Mouse (Mus musculus): ENCODE results near the gene Cdhr3. TPM values are rescaled to one million over a fixed set of nuclear protein-coding genes. Genes with fewer than 3 reads are reported as not detected.

The Cdhr3 gene
- polyA plus RNA-seq, 2 experiments = 0.32 to 1.5 TPM

GRCm38 (mm10) chr12:32995081-32995834 lies 97.4 kb downstream of the Cdhr3 start:
- H3K9me3 ChIP-seq (ENCODE audit: control insufficient read depth, low read length) = no peaks in the 10 kb centered on the region
- WGBS = 74% methylated on average over 4 of the region's 4 CpGs
- H3K36me3 ChIP-seq (ENCODE audit: control insufficient read depth, insufficient read depth, low read length) = no peaks in the 10 kb centered on the region
- H3K27me3 ChIP-seq (ENCODE audit: control insufficient read depth, insufficient read depth, low read length) = no peaks in the 10 kb centered on the region
- DNase-seq (ENCODE audit: low spot score) (peak; percentile 6), ATAC-seq (ENCODE audit: low FRiP score, low read depth) (no peak)
- H3K4me2 ChIP-seq (replicated peaks; ENCODE audit: low read depth, low read length, severe bottlenecking) = no peak overlapping the region
- no peak for TF ChIP-seq POLR2A (IDR thresholded peaks at IDR 0.05; ENCODE audit: borderline replicate concordance, extremely low read depth, insufficient read depth, insufficient read length)
- H3K27ac ChIP-seq (replicated peaks; ENCODE audit: low read depth, low read length) = no peak overlapping the region
- H3K4me1 ChIP-seq (ENCODE audit: control insufficient read depth, insufficient read depth, low read length) = 0 out of 2 replicates have a peak, but pooled peaks cover 3% of the 10 kb centered on the region
- no peak overlapping the region for H3K4me3 ChIP-seq (replicated peaks; ENCODE audit: low read length)
- H3K9ac ChIP-seq (ENCODE audit: low read depth, low read length, severe bottlenecking) = no peak overlapping the region

DNA sequence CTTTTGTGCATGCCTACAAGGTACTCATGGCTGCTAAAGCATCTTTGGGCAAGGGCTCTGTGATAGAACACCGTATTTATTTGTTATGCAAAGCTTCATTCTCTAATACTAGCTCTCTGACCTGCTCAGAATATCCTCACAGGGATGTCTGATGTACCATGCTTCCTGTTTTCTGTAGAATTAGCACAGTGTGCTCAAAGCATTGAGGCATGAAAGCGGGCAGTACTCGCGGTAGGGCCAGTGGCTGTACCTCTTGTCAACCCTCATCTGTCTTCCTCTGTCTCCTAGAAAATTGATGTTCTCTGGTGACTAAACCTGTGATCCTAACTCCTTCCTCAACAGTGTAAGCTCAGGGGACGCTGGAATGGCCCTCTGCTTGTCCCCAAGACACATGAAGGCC lies 98.6 kb downstream of the Cdhr3 start:
- no peak for DNase-seq (ENCODE audit: low spot score)
- no peaks in the 10 kb centered on the region for H3K36me3 ChIP-seq (ENCODE audit: control insufficient read depth, insufficient read depth, low read length)
- no peak overlapping the region for H3K4me2 ChIP-seq (replicated peaks; ENCODE audit: low read depth, low read length, severe bottlenecking)
- 0 out of 2 replicates have a peak, but pooled peaks cover 3% of the 10 kb centered on the region for H3K4me1 ChIP-seq (ENCODE audit: control insufficient read depth, insufficient read depth, low read length)
- 63% methylated on average over 5 of the region's 5 CpGs for WGBS
- no peak overlapping the region for H3K27ac ChIP-seq (replicated peaks; ENCODE audit: low read depth, low read length)
- H3K4me3 ChIP-seq (replicated peaks; ENCODE audit: low read length) = no peak overlapping the region
- no peaks in the 10 kb centered on the region for H3K27me3 ChIP-seq (ENCODE audit: control insufficient read depth, insufficient read depth, low read length)
- ATAC-seq (ENCODE audit: low FRiP score, low read depth) = no peak
- TF ChIP-seq POLR2A (IDR thresholded peaks at IDR 0.05; ENCODE audit: borderline replicate concordance, extremely low read depth, insufficient read depth, insufficient read length) = no peak
- no peaks in the 10 kb centered on the region for H3K9me3 ChIP-seq (ENCODE audit: control insufficient read depth, low read length)
- no peak overlapping the region for H3K9ac ChIP-seq (ENCODE audit: low read depth, low read length, severe bottlenecking)

- TF ChIP-seq POLR2A (IDR thresholded peaks at IDR 0.05; ENCODE audit: borderline replicate concordance, extremely low read depth, insufficient read depth, insufficient read length) = no peak
- H3K4me1 ChIP-seq (ENCODE audit: control insufficient read depth, insufficient read depth, low read length) = 0 out of 2 replicates have a peak, but pooled peaks cover under 1% of the 10 kb centered on the region
- H3K9me3 ChIP-seq (ENCODE audit: control insufficient read depth, low read length) = no peaks in the 10 kb centered on the region
- no peak for DNase-seq (ENCODE audit: low spot score)
- H3K36me3 ChIP-seq (ENCODE audit: control insufficient read depth, insufficient read depth, low read length) = no peaks in the 10 kb centered on the region
- no peak overlapping the region for H3K4me3 ChIP-seq (replicated peaks; ENCODE audit: low read length)
- no peak overlapping the region for H3K9ac ChIP-seq (ENCODE audit: low read depth, low read length, severe bottlenecking)
- no peak overlapping the region for H3K4me2 ChIP-seq (replicated peaks; ENCODE audit: low read depth, low read length, severe bottlenecking)
- H3K27ac ChIP-seq (replicated peaks; ENCODE audit: low read depth, low read length) = no peak overlapping the region
- peak; percentile 73 for ATAC-seq (ENCODE audit: low FRiP score, low read depth)
- 53% methylated on average over 12 of the region's 12 CpGs for WGBS
- no peaks in the 10 kb centered on the region for H3K27me3 ChIP-seq (ENCODE audit: control insufficient read depth, insufficient read depth, low read length)
Observed at GRCm38 (mm10) chr12:32989731-32990130, 102.9 kb downstream of the Cdhr3 start.

- no peak for ATAC-seq (ENCODE audit: low FRiP score, low read depth)
- no peak overlapping the region for H3K4me2 ChIP-seq (replicated peaks; ENCODE audit: low read depth, low read length, severe bottlenecking)
- no peaks in the 10 kb centered on the region for H3K4me1 ChIP-seq (ENCODE audit: control insufficient read depth, insufficient read depth, low read length)
- H3K4me3 ChIP-seq (replicated peaks; ENCODE audit: low read length) = no peak overlapping the region
- TF ChIP-seq POLR2A (IDR thresholded peaks at IDR 0.05; ENCODE audit: borderline replicate concordance, extremely low read depth, insufficient read depth, insufficient read length) = no peak
- H3K27me3 ChIP-seq (ENCODE audit: control insufficient read depth, insufficient read depth, low read length) = no peaks in the 10 kb centered on the region
- H3K27ac ChIP-seq (replicated peaks; ENCODE audit: low read depth, low read length) = no peak overlapping the region
- no peaks in the 10 kb centered on the region for H3K9me3 ChIP-seq (ENCODE audit: control insufficient read depth, low read length)
- no peak overlapping the region for H3K9ac ChIP-seq (ENCODE audit: low read depth, low read length, severe bottlenecking)
- 80% methylated on average over 1 of the region's 1 CpGs for WGBS
- H3K36me3 ChIP-seq (ENCODE audit: control insufficient read depth, insufficient read depth, low read length) = no peaks in the 10 kb centered on the region
- DNase-seq (ENCODE audit: low spot score) = no peak
Observed at GRCm38 (mm10) chr12:32986284-32986683, 106.4 kb downstream of the Cdhr3 start.

Small RNAs within 50 kb of the gene (microRNA-seq; reads per million reads assigned to microRNA genes)
- not detected for gene Gm22904

Other genes with a start within 250 kb of the Cdhr3 start
- 53.3 and 54.1 TPM in 2 replicates for gene Sypl, start 139.0 kb downstream of the Cdhr3 start, polyA plus RNA-seq (2012; rRNA removed)
- 97.6 and 104 TPM in 2 replicates for gene Sypl, start 139.0 kb downstream of the Cdhr3 start, polyA plus RNA-seq (2014; fragmentation: Nextera tagmentation; extraction: Ambion mirVana)
- gene Atxn7l1, start 54.8 kb upstream of the Cdhr3 start, polyA plus RNA-seq (2012; rRNA removed) = 23.1 and 27.0 TPM in 2 replicates
- gene Atxn7l1, start 54.8 kb upstream of the Cdhr3 start, polyA plus RNA-seq (2014; fragmentation: Nextera tagmentation; extraction: Ambion mirVana) = 15.3 and 15.7 TPM in 2 replicates